Mouse (Mus musculus): ENCODE data around the gene Pxn. TPM values are rescaled to one million over a fixed set of nuclear protein-coding genes. Genes with fewer than 3 reads are reported as not detected.
"Not testable (repeated sequence)": the region's sequence is repeated elsewhere in the genome, so short reads cannot be mapped to it uniquely, and the experiment has no call there.

Gene Pxn
- polyA plus RNA-seq, 1 experiment from 2014 or later: 24.6 TPM

DNA sequence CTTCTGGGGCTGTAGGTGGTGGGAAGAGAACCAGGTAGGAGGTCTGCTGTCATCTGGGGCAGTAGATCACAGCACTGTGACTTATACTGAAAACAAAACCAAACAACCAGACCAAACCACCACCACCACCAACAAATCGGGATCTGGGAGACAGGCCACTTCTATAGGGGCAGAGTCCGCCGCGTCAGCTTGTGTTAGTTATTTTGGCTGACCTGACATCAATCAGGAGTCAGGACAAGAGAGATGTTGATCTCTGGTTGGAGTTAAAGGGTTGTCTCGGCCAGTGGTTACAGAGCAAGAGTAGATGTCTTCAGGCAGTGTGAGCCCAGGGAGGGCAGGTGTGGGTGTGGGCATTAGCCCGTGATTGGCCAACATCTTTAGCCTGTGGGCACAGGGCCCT lies 7.9 kb downstream of the Pxn start:
- Histone ChIP-seq H3K4me3 (replicated peaks) (no peak overlapping the region), H3K9ac (0 out of 2 replicates have a peak overlapping the region, but pooled peaks have one; percentile 1), H3K36me3 (replicated peaks) (no peaks in the 10 kb centered on the region), H3K4me1 (peaks cover 24% of the 10 kb centered on the region), H3K9me3 (no peaks in the 10 kb centered on the region), H3K27me3 (no peaks in the 10 kb centered on the region), H3K27ac (peak overlapping the region; percentile 54; the same call in 1 of the 2 replicates), H3K4me2 (no peak overlapping the region)
- no peak for ATAC-seq (ENCODE audit: low FRiP score)
- WGBS: 83% methylated on average over 6 of the region's 6 CpGs

DNA sequence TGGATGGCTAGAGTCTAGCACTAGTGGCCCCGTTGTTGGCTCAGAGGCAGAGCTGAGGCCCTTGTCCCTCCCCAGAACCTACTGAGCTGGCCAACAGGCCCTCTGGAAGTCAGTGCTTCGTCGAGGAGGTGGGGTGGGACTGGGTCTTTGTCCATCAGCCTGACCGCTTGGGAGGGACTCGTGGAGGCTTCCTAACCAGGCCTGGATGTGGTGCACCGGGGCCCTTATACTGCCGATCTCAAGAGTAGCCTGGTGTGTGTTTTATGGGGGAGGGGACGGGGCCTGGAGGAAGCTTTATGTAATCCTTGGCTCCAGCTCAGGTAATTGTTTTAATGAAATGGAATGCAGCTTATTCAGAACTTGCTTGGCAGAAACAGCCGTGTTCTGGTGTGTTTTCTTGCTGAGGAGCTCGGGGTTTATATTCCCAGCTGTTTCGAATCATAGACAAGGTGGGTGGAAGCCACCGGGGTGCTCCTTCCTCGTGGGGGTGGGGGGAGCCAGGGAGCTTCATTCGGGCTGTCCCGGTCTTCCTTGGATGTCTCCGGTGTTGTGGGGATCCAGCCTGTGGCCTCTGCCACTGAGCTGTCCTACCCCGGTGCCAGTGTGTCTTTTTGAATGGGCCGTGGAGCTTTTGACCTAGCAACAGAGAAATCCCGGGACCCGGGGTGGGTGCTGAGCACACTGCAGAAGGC lies 8.6 kb downstream of the Pxn start:
- Histone ChIP-seq H3K4me3 (replicated peaks) (no peak overlapping the region), H3K27ac (peak overlapping the region; percentile 54), H3K4me1 (peaks cover 17% of the 10 kb centered on the region), H3K36me3 (replicated peaks) (no peaks in the 10 kb centered on the region), H3K4me2 (no peak overlapping the region), H3K9ac (no peak overlapping the region), H3K9me3 (no peaks in the 10 kb centered on the region), H3K27me3 (no peaks in the 10 kb centered on the region)
- no peak for ATAC-seq (ENCODE audit: low FRiP score)
- 64% methylated on average over 20 of the region's 20 CpGs for WGBS

DNA sequence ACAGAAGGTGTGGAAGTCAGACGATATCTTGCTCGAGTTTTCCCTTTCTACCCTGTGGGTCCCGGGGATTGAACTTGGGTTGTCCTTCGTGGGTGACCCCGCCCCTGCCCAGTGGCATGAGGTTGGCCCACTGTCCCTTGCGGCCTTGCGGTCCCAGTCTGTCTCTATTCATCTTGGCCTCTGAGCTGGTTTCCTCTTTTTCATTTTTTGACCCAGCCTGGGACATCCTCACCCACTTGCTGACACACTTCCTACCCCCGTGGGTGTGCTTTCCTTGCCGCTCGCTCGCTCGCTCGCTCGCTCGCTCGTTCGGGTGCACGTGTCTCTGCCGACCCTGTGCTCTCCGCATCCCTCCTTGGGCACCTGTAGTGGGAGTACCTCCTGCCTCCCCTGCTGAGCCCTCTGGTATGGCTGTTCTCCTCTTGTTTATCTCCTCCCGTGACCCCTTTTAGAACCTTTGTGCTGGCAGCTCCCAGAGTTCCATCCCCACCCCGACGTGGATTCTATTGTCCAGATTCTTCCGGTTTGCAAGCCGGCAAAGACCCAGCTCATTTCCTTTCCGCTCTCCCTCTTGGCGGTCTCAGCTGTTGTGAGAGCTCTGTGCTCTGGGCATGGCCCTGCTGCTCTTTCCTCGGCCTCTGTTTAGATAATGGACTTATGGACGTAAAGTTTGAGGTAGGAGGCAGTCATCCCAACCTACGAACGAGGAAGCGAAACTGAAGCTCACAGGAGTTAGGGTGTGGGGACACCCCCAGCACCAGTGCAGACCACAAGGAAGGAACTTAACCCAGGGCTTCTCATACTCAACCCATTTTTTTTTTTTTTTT lies 9.8 kb downstream of the Pxn start:
- Histone ChIP-seq H3K4me3 (replicated peaks) (no peak overlapping the region), H3K36me3 (replicated peaks) (no peaks in the 10 kb centered on the region), H3K9me3 (no peaks in the 10 kb centered on the region), H3K9ac (no peak overlapping the region), H3K4me1 (peaks cover 14% of the 10 kb centered on the region), H3K27me3 (no peaks in the 10 kb centered on the region), H3K4me2 (no peak overlapping the region), H3K27ac (no peak overlapping the region)
- 83% methylated on average over 32 of the region's 32 CpGs for WGBS
- ATAC-seq (ENCODE audit: low FRiP score): no peak

DNA sequence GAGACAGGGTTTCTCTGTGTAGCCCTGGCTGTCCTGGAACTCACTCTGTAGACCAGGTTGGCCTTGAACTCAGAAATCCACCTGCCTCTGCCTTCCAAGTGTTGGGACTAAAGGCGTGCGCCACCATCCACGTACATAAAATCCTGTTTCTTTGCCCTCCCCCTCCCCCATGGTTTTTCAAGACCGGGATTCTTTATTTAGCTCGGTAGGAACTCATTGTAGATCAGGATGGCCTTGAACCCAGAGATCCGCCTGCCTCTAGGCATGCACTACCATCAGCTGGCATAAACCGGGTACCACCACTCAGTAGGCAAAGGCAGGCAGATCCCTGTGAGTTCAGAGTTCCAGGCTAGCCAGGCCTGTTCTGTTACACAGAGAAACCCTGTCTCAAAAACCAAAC lies 10.4 kb downstream of the Pxn start:
- H3K9me3 ChIP-seq: no peaks in the 10 kb centered on the region
- no peak overlapping the region for H3K9ac ChIP-seq
- H3K4me1 ChIP-seq: peaks cover 18% of the 10 kb centered on the region
- H3K4me3 ChIP-seq (replicated peaks): no peak overlapping the region
- ATAC-seq (ENCODE audit: low FRiP score): no peak
- H3K27me3 ChIP-seq: no peaks in the 10 kb centered on the region
- WGBS: 95% methylated on average over 7 of the region's 7 CpGs
- no peak overlapping the region for H3K4me2 ChIP-seq
- no peak overlapping the region for H3K27ac ChIP-seq
- H3K36me3 ChIP-seq (replicated peaks): no peaks in the 10 kb centered on the region

DNA sequence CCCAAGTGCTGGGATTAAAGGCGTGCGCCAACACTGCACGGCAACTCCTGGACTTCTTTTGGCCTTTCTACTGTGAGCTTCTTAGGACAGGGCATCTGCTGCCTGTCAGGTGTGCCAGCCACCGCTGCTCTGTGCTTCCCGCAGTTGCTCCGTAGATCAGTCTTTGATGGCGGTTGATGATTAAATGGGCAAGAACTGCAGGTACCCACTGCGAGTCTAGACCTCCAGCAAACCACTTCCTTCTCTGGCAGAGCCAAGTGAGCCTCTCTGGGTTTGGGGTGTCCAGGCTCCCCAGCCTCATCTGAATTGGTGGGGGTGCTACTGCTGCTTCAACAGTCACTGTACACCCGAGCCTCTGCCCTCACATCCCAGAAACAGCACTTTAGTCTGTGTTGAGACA lies 11.0 kb downstream of the Pxn start:
- Histone ChIP-seq H3K9ac (no peak overlapping the region), H3K36me3 (replicated peaks) (no peaks in the 10 kb centered on the region), H3K27ac (no peak overlapping the region), H3K27me3 (no peaks in the 10 kb centered on the region), H3K9me3 (no peaks in the 10 kb centered on the region), H3K4me2 (no peak overlapping the region), H3K4me3 (replicated peaks) (no peak overlapping the region), H3K4me1 (peaks cover 20% of the 10 kb centered on the region)
- ATAC-seq (ENCODE audit: low FRiP score): no peak
- 96% methylated on average over 9 of the region's 9 CpGs for WGBS

DNA sequence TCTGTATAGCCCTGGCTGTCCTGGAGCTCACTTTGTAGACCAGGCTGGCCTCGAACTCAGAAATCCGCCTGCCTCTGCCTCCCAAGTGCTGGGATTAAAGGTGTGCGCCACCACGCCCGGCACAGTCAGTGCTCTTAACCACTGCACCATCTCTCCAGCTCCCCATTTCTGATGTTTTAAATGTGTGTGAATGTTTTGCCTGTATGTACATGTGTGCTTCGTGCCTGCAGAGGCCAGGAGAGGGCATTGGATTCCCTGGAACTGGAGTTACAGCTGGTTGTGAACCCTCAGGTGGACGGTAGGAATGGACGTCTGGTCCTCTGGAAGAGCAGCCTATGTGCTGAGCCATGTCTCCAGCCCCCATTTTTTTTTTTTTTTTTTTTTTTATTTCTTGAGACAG lies 11.7 kb downstream of the Pxn start:
- 92% methylated on average over 8 of the region's 8 CpGs for WGBS
- peaks cover 20% of the 10 kb centered on the region for H3K4me1 ChIP-seq
- H3K27ac ChIP-seq; H3K4me3 ChIP-seq (replicated peaks); H3K27me3 ChIP-seq; ATAC-seq (ENCODE audit: low FRiP score); H3K36me3 ChIP-seq (replicated peaks); H3K9ac ChIP-seq; H3K4me2 ChIP-seq; H3K9me3 ChIP-seq: not testable (repeated sequence)

DNA sequence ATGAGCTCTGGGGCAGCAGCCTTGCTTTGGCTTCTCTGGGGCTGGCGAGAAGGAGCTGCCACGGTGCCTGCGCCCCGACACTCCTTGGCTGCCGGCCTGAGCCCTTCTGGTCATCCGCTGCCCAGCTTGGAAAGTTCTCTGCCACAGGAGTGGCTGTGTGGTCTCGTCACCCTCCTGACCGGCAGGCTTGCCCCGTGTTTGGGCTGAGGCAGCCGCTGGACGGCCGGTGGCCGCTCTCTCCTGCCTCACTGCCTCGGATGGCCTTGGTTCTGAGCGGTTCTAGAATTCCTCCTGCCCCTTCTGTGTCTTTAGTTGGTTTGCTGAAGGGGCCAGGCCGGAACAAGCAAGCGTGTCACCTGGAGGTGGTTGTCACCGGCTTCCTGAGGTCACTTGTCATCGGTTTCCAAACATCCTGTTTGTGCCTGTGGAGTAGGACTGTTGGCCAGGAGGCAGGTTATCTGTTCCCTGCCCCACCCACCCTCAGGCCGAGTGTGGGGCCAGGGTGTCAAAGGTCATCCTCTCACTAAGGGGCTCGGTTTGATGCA lies 13.9 kb downstream of the Pxn start:
- no peak overlapping the region for H3K9ac ChIP-seq
- no peaks in the 10 kb centered on the region for H3K36me3 ChIP-seq (replicated peaks)
- ATAC-seq (ENCODE audit: low FRiP score): no peak
- no peaks in the 10 kb centered on the region for H3K9me3 ChIP-seq
- H3K27me3 ChIP-seq: no peaks in the 10 kb centered on the region
- 84% methylated on average over 21 of the region's 21 CpGs for WGBS
- no peak overlapping the region for H3K4me2 ChIP-seq
- peaks cover 18% of the 10 kb centered on the region for H3K4me1 ChIP-seq
- H3K4me3 ChIP-seq (replicated peaks): no peak overlapping the region
- 0 out of 2 replicates have a peak overlapping the region, but pooled peaks have one; percentile 13 for H3K27ac ChIP-seq

DNA sequence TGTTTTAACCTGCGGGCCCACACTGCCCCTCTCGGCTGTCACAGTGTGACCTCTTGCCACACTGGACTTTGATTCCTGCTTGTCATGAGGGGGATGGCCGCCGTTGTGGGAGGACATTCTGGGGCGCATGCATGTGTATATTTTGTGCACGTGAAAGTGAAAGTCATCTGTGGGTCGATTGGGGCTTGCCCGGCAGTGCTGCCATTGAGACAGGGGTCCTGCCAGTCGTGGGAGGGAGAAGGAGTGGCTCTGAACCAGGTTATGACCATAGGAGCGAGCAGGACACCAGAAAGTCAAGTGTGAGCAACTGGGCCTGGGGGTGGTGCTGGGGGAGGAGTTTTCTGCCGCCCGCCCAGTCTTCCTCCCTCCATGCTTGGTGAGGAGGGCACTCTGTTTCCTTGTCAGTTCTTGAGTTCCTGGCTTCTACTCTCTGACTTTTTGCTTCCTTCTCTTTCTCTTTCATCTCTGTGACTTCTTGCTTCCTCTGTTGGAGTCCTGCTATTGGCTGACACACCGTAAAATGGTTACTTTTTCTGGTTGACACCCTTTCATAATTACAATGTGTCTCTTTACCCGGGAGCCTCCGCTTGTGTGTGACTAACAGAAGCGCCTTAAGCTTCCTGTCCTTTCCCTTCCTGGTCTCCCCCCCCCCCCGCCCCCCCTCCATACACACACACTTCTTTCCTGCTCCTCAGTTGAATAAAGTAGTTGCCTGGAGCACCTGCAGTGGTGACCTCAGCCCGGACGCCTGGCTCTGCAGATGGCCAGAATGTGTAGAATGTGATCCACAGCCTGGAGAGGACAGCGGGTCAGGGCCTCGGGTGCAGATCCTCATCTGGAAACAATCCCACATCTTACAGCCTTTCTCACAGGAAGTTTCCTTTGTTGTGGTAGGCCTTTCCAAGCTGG lies 15.3 kb downstream of the Pxn start:
- H3K4me1 ChIP-seq: peaks cover 18% of the 10 kb centered on the region
- H3K4me2 ChIP-seq: no peak overlapping the region
- ATAC-seq (ENCODE audit: low FRiP score): no peak
- no peaks in the 10 kb centered on the region for H3K27me3 ChIP-seq
- H3K9me3 ChIP-seq: no peaks in the 10 kb centered on the region
- H3K9ac ChIP-seq: no peak overlapping the region
- no peaks in the 10 kb centered on the region for H3K36me3 ChIP-seq (replicated peaks)
- no peak overlapping the region for H3K4me3 ChIP-seq (replicated peaks)
- WGBS: 82% methylated on average over 20 of the region's 21 CpGs
- H3K27ac ChIP-seq: no peak overlapping the region

DNA sequence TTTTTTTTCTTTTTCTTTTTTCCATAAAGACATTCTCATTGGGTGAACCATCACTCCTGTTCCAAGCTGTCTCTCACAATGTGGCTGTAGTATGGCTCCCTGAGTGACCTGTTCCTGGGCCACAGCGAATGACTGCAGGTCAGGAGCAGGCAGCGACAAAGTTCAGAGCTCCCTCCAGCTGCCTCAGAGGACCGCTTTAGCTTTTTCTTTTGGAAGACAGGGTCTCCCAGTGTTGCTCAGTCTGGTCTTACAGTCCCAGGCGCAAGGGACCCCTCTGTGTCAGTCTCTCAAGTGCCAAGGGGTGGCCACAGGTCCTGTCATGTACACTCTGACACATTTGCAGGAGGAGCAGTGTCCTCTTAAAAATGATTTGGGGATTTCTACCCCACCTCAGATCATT lies 16.1 kb downstream of the Pxn start:
- Histone ChIP-seq H3K27me3 (no peaks in the 10 kb centered on the region), H3K4me3 (replicated peaks) (no peak overlapping the region), H3K9ac (no peak overlapping the region), H3K4me2 (no peak overlapping the region), H3K27ac (no peak overlapping the region), H3K4me1 (peaks cover 18% of the 10 kb centered on the region), H3K9me3 (no peaks in the 10 kb centered on the region), H3K36me3 (replicated peaks) (no peaks in the 10 kb centered on the region)
- ATAC-seq (ENCODE audit: low FRiP score): no peak
- 77% methylated on average over 4 of the region's 4 CpGs for WGBS

DNA sequence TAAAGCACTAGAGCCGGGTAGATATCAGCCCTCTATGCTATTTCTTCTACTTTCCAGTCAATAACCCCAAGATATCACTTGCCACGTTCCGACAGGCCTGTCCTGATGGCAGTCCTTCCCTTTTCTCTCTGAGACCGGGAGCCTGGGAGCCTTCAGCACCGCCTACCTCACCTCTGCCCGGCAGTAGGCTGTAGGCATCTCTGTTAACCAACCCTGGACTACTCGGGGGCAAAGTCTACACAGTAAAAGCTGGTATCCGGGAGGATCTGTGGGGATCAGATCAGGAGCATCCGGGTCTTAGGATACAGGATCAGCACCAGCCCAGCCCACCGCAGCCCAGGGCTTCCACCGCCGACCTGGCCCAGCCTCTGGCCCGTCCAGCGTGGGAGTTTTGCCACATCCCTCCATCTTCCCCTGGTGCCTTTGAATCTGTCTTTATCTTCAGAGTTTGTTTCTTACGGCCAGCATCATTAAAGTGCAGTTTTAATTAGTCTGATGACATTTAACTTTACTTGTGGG lies 16.6 kb downstream of the Pxn start:
- WGBS: 81% methylated on average over 15 of the region's 15 CpGs
- ATAC-seq (ENCODE audit: low FRiP score): no peak
- Histone ChIP-seq H3K27ac (no peak overlapping the region), H3K27me3 (no peaks in the 10 kb centered on the region), H3K9me3 (no peaks in the 10 kb centered on the region), H3K4me3 (replicated peaks) (no peak overlapping the region), H3K4me1 (peaks cover 18% of the 10 kb centered on the region), H3K36me3 (replicated peaks) (no peaks in the 10 kb centered on the region), H3K4me2 (no peak overlapping the region), H3K9ac (no peak overlapping the region)

DNA sequence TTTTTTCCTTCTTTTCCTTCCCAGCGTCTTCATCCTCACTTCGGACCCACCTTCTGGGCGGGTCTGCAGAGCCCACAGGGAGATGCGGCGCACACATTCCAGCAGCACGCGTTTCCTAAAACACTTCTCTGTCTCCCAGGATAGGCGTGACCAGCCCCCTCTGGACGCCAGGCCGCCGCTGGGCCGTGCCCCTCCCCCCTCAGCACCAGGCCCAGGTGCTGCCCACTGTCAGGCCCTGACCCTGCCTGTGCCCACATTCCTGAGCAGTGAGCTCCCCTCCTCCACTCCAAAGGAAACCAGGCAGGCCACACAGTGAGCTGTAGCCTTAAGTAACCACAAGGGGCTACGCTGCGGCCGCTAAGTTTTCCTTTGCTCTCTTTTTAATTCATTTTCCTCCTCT lies 17.5 kb downstream of the Pxn start:
- Histone ChIP-seq H3K4me2 (no peak overlapping the region), H3K27ac (no peak overlapping the region), H3K4me3 (replicated peaks) (no peak overlapping the region), H3K9ac (no peak overlapping the region), H3K4me1 (peaks cover 18% of the 10 kb centered on the region), H3K27me3 (no peaks in the 10 kb centered on the region), H3K36me3 (replicated peaks) (no peaks in the 10 kb centered on the region), H3K9me3 (no peaks in the 10 kb centered on the region)
- WGBS: 8% methylated on average over 15 of the region's 15 CpGs
- ATAC-seq (ENCODE audit: low FRiP score): no peak

DNA sequence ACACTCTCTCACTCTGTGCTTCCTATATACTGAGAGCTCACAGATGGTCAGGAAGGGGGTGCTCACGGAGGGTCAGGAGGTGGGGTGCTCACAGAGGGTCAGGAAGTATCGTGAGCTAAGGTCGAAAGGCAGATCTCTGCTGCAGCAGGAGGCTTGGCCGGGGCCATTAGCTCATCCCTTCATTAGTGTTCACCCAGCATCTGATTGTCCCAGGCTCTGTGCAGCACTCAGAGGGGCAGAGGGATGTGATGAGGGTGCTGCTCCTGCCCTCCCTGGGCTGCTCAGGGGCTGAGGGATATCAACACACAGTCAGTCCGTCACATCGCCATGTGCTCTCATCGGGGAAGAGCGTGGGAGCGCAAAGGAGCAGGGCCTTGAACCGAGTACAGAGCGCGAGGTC lies 18.0 kb downstream of the Pxn start:
- H3K4me3 ChIP-seq (replicated peaks): no peak overlapping the region
- no peaks in the 10 kb centered on the region for H3K36me3 ChIP-seq (replicated peaks)
- no peaks in the 10 kb centered on the region for H3K27me3 ChIP-seq
- 55% methylated on average over 12 of the region's 12 CpGs for WGBS
- H3K9me3 ChIP-seq: no peaks in the 10 kb centered on the region
- no peak overlapping the region for H3K4me2 ChIP-seq
- no peak for ATAC-seq (ENCODE audit: low FRiP score)
- H3K4me1 ChIP-seq: peaks cover 18% of the 10 kb centered on the region
- no peak overlapping the region for H3K27ac ChIP-seq
- H3K9ac ChIP-seq: no peak overlapping the region

Data from forebrain, embryonic 12.5 days (tissue).